Mouse (Mus musculus) right cerebral cortex, postnatal 36 days (tissue): ENCODE data around the gene Gna13.

ENCODE experiments used
- DNase-seq, 2 experiments: peaks; one replicate each; pipeline ENCODE4 v3.0.0; 2022; ENCODE audit warnings: low spot score in 2 of 2, mixed read lengths in 1 of 2

Gna13 gene

DNA sequence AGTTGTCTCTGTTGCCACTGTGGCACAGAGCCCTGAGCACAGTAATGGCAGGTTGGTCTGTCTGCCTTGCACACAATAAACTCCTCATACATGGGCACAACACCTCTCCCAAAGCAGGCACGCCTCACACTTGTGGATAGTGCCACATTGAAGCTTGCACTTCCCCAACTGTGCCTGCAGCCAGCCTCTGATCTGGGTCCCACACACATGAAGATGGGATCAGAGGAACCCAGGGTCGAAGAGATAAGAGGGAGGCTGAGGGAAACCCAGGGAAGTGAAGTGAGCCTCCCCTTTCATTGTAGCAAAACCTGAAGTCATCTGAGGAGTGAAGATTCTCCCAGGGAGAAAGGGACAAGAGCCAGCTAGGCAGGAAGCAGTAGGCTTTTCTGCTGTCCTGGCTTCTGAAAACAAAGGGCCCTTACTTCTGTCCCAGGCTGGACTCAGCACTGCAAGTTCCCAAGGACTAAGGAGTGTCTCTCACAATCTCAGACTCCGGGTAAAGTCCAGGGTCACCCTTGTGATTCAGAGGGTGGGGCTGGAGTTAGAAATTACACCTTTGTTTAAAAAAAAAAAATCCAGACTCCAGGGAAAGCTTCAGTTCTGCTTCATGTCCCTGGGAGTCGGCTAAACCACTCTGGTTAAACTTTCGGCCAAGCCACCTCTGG is 12.8 kb upstream of the Gna13 start:
- DNase-seq, result no peak

DNA sequence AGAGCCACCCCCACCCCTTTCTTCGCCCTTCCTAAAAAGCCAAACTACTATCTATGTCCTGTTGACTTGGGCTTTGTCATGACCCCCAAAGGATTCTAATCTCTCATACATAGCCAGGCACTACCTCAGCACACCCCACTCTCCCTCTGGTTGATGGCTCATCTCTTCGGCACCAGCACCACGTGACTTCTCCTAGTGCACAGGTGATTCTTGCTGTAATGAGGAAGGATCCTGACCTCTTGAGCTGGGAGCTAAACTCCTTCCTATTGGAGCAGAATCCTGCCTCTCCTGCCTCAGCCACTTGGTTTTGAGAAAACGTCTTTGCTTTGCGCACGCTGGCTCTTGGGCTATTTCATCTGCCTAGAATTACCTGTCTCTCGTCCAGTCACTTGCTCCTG is 12.3 kb upstream of the Gna13 start:
- no peak for DNase-seq

DNA sequence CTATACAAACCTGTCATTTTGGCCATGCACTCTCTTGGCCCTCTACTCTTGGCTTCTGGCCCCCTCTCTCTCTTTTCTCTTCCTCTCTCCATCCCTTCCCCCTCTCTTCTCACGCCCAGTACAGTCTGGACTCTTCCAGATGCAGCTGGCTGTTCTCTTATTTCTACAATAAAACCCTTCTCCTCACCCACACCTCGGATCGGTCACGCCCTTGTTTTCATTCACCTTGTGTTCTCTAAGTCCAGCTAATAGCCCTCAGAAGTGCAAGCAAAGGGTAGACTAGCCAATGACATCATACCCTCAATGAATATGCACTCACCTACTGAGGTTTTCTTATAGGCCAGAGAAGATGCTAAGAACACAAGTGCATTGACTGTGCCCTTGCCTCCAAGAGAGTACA is 11.1 kb upstream of the Gna13 start:
- no peak for DNase-seq

DNA sequence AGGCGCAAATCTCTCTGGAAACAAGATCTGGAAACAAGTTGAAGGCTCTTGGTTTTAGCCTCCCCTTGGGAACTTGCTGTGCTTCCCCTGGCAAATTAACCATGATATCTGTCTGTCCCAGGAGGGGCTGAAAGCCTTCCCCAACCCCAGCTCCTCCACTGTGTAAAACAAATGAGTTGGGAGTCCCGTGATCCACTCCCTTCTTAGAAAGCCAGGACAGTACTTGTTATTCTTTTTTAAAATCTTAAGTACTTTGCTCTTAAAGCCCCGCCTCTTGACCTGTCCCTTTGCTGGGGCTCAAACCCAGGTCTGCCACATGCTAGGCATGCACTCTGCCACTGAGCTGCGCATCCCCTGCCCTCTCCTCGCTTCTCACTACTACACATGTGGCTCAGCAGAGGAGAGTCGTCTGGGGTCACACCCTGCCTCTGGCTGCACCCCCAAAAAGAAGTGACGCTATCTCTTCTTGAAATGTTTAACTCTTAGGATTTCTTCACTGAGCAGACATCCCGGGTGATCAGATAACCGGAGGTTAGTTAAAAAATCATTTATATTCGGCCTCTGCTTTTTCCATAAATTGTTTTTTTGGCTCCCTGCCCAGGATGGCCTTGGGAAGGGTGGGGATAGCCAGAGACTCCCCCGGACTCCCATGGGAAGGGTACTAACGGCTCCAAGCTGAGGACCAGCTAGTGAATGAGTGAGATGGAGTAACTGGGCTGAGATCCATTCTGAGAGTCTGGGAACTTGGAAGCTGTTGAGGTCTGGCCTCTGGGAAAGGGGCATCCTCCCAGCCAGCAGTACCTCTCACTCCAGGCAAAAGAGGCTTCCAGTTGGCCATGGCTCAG is 9.0 kb upstream of the Gna13 start:
- no peak for DNase-seq

DNA sequence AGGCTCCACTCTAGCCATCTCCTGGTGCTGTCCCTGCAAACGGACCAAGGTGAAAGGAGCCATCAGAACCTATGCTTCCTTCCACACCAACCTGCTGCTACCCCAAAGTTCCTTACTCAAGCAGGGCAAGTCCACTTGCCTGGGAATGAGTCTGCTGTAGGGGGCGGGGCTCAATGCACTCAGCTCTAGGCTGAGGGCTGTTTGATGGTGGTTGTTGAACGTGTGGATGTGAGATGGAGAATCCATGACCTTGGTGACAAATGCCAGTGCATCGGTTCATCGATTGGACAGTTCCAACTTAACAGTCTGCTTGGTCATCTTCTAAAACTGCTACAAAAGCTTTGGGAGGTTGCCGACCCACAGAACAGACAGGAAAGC is 8.4 kb upstream of the Gna13 start:
- DNase-seq, result no peak

DNA sequence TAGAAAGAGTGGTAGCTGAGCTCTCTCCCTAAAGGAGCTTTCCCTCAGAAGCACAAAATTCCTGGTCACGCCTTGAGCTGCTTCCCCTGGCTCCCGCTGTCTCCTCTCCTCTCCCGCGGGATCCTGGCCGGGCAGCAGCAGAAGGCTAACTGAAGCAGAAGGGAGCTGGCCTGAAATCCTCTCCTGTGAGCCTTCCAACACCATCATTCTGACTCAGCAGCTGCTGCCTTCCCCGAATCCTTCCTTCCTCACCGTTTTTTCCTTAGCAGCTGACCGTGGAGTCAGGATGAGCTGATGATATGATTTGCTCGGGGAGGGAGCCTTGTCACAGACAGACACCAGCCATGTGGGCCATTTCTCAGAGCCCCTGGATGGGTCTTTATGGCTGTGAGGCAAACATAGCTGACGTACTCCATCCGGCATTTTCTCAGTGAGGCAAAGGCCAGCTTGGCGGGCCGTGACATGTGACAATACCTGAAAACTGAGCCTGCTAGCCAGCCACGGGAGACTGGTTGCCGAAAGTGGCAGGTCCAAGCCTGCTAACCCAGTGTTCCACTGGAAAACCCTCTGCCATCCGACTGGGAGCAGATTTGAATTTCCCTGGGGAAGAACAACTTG is 6.8 kb upstream of the Gna13 start:
- no peak for DNase-seq

DNA sequence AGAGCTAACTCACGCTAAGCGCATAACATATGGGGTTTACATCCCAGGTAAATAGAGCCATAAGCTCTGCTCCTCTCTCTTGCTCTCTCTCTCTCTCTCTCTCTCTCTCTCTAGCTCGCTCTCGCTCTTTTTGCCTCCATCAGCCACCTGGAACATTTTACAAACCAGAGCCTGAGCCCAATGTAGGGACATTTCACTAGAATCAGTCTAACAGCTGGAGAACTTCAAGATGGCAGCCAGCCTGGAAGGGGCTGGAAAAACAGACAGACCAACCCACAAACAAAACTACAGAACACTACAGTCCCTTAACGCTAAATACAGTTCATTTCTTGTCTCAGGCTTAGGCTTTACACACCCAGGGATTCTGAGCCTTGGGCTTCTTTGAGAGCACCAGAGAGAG is 5.5 kb upstream of the Gna13 start:
- DNase-seq, result no peak

DNA sequence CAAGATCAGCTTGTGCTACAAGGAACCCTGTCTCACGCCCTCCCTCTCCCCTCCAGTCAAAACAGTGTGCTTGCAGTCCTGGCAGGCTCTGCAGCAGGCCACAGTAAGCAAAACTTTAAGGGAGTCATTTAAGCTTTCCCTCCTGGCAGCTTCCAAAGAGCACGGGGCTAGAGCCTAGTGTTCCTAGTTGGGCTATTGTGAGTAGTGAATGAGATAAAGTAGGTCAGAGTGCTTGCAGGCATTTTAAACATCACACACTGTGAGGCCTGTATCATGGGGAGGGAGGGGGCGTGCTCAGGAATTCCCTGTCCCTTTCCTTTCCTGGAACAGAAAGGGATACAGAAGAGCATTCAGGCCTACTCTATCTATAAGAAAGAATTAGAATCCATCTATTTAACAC is 4.1 kb upstream of the Gna13 start:
- DNase-seq, result peak; percentile 21 to 37

DNA sequence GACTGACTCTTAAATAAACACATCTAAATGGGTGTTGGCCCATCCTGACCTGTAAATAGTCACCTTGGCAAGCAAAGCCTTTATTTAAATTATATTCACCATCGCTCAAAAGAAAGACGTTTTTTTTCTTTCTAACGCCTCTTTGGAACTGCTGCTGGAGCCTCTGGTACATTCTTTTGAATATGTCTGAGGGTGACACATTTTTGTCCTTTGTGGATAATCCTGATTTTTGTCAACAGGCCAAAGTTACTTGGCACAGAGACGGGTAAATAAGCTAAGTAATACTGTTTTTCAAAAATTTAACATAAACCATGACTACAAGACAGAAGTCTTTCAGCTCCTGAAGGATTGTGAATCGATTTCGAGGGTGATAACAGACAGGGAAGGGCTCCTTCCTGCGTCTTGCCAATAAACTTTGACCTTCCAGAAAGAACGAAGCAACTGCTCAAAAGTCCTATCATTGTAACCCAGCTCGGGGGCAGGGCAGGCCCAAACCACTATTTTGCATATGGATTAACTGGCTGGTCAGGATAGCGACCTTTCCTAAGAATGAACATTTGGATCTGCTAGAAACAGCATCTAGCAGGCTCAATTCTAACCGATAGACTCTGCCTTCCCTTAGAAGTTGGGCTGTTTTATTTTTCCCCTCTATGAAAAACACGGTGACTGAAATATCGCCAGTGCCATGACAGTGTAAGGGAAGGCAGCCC is 3.4 kb upstream of the Gna13 start:
- no peak for DNase-seq

DNA sequence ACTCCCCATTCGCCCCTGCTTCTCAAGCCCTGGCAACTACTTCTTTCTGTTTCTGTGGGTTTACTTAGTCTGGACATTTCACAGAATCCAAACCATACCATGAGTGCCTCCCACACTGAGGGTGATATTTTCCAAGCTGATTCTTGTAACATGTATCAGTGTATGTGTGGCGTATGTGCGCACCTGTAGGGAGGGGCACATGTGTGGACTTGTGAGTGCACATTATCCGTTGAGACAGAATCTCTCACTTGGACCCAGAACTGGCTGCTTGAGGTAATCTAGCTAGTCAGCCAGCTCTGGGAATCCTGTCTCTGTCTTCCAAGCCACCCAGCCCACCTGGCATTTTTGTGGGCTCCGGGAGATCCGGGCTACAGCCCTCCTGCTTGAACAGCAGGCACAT is 2.5 kb upstream of the Gna13 start:
- no peak for DNase-seq

DNA sequence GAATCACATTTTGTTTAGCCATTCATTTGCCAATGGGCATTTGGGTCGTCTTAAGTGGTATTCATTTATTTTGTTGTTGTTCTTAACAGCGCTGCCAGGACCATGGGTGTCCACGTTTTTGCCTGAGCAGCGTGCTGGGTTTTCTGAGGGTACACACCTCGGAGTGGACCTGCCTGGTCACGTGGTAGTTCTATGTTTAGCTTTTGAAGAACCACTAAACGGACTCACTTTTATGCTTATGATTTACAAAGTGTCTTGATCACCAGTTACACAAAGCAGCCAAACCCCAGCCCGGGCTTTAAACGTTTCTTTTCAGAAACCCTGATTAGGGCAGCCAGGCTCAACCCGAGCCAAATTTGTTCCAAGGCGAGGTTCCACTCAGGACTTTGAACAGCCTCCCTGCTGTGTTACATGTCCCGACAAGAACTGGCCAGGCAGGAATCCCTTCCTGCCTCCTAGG is 2.0 kb upstream of the Gna13 start:
- no peak for DNase-seq

DNA sequence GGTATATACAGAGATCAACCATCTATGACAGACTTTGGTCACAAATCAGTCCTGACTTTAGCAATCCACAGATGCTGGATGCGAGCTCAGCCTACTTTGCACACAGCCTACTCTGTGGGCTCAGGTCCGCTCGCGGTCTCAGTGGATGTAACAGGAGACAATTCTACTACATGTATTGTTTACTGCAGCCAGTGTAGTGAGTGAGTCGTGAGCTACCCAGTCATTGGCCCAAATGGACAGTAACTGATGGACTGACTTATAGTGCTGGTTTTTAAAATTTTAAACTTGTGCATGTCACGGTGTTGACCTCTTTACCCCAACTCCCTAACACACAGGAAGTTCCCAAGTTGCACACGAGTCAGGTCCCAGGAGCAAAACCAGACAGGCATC is 1.4 kb upstream of the Gna13 start:
- DNase-seq, result no peak

DNA sequence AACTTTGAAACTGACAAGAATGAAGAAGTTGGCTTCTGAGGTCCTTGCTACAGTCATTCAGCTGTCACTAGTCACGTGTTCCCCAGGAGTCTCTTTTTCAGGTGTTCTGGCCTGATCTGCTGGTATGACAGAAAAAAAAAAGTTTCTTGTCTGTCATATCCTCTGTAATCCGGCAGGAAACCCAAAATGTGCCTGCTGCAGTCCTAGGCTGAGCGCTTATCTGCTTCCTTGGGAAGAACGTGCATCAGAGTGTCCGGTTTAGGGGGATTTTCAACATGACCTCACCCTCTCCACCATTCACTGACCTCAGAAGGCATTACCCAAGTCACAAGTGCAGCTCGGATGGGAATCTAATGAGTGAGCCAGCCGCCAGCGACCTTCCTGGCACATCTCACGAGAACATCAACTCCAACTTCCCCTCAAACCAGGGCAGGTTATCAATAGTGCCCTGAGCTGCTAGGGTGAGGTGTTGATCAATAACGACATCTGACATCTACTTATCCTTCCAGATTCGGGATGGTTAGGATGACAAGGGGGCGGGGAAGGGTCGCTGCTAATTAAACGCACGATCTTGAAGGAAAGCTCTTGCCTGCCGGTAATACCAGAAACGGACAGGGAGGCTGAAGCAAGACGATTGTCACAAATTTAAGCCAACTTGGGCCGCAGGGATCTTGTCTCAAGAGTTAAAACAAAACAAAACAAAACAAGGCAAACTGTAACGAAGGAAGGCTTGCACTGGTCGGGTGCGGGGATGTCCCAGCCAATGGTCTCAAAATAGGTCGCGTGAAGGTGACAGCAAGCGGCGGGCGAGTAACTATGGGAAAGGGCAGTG is 784 bp upstream of the Gna13 start:
- DNase-seq, result no peak

DNA sequence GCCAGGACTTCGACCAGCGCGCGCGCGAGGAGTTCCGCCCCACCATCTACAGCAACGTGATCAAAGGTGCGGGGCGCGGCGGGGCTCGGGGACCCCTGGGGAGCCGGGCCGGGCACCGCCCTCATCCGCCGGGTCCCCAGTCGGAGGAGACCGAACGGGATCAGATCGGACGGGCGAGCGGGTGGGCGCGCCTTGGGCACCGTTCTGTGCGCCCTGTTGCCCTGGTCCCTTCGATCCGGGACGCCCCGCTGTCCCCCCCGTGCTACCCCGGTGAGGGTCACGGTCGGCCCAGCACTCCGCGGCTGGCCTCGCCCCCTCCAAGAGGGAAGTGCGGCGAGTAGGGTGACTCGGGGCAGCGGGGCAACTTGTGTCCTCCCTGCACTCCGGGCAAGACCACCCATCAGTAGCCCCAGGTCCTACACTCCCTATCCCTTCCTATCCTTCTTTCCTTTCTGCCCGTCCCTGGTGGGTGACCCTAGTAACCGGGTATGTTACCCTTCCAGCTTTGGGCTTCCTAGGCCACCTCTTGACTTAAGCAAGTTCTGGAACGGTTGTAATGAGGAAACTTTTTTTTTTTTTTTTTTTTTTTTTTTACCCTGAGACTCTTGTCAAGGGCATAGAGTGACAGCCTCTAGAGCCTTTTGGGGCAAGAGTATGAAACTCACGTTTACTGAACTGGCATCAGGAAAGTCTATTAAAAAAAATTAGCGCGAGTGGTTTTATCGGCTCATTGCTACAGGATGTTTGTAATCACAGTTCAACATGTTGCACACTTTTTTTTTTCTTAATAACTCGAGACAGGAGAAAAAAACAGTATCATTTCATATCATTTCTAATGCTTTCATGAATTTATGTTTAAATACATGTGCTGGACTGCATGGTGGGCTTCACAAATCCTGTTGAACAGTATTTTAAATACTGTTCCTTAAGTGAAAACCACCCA is 831 bp downstream of the Gna13 start:
- no peak for DNase-seq

DNA sequence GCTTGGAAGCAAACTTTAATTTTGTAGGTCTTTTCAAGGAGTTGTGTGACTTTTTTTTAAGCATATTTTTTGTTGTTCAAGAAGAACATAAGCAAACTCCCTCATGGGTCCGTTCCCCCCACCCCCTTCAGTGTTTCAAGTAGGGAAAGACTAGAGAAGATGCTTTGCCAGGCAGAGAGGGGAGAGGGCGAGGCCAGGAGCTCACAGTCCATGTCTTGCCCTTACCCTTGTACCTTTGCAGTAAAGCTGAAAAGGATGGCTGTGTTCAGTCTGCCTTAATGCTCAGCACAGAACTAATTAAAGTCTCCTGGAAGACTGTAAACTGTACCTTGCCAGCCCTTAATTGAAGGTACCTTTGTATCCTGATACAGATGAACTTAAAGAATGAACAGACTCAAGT is 1.7 kb downstream of the Gna13 start:
- no peak for DNase-seq

DNA sequence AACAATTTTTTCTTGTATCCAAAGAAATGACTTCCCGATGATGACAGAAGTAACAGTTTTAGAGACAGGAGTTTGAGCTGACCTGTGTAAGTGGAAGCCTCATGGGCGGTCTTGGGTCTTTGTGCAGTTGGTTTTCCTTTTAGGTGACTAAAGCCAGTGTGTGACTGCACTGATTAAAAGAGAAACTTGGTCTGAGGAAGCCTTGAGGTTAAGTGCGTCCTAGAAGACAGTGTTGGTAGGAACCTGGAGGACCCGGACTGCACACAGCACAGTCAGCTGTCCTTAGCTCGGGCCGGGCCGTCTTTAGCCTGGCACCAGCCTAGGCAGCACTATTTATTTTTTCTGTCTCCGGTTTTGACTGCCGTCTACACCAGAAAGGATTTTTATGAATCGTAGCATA is 2.2 kb downstream of the Gna13 start:
- no peak for DNase-seq

DNA sequence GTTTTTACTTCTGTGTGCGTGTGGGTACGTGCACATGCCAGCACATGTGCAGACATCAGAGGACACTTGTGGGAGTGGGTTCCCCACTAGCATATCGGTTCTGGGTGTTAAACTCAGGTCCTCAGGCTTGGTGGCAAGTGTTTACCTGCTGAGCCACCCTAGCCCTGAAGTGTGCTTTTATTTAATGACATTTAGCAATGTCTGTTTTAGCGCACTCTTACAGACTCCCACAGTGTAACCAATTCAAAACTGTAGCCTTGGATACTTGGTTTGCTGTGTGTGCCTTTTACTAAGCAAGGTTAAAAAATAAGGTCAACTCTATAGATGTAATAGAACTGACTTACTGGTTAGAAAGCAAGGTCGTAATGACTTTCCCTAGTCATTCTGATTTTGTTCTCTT is 3.2 kb downstream of the Gna13 start:
- no peak for DNase-seq

DNA sequence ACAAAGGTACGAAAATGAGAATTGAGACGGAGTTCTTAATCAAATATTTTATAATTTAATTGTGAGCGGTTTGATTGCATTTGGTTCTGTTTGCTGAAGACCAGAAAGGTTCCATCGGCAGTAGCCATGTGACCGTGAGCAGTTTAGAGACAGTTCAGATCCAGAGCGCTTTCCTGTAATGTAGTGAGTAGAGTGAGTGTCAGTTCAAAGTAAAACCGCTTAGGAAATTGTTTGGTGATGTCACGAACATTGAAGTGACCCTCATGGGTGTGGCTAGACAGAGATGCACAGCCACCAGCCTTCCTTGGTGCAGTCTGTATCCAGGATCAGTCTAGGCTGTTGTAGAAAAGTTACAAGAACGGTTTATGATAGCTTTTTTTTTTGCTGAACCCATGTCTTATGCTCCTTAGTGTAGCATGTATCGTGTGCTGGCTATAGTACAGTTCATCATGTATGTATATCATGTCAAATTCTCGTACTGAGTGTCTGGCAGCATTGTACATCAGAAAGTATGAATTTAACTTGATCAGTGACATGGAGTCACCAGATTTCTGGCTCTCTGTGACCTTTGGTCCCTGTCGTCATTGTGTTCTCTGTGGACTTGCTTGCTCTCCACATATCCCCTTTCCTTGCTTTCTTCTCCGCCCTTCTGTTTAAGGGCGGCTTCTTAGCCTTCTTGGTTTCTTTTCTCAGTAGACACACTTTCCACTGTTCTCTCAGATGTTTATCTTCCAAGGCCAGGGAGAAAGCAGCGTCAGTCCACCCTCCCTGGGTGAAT is 4.4 kb downstream of the Gna13 start:
- no peak for DNase-seq

DNA sequence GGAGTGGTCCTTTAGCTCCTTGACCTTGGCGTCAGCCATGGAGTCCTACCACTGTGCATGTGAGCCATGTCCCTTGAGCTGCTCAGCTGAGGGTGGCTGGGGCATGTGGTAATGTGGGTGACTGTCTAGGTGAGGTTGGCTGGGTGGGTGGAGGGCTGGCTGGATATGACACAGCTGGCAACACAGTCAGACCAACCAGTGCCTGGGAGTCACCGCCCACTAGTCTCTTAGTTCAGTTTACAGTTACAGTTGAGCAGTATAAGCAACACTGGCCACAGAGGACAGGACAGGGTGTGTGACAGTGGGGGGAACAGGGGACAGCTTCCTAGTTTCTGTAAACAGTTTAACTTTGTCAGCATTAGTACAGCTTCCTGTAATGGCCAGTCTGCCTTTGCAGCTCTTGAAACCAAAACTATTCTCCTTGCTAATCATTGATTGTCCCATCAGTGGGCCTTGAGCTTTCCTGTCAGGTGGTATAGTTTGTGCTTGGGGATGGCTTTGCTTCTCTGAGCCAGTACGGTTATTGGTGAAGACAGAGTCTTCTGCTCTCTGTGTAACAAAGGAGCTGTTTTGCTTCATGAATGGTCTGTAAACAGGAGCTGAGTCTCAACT is 6.5 kb downstream of the Gna13 start:
- no peak for DNase-seq
